Mouse (Mus musculus): ENCODE results near the gene Wnt5a. TPM values are rescaled to one million over a fixed set of nuclear protein-coding genes. Genes with fewer than 3 reads are reported as not detected.

Gene Wnt5a
- polyA plus RNA-seq, 1 experiment from 2014 or later: 34.9 TPM

- H3K36me3 ChIP-seq: peaks cover 28% of the 10 kb centered on the region
- DNase-seq (ENCODE audit: low spot score): no peak
- H3K27ac ChIP-seq: peak overlapping the region; percentile 96
- H3K9me3 ChIP-seq: no peaks in the 10 kb centered on the region
- peaks cover 37% of the 10 kb centered on the region for H3K4me1 ChIP-seq
- 1% methylated on average over 41 of the region's 41 CpGs for WGBS
- H3K27me3 ChIP-seq (ENCODE audit: insufficient read depth, poor library complexity, severe bottlenecking): peaks cover 10% of the 10 kb centered on the region; the same call in 1 of the 2 replicates
- H3K4me3 ChIP-seq: peak overlapping the region; percentile 87
These were observed 6.6 kb downstream of the Wnt5a start for GRCm38 (mm10) chr14:28511029-28511651.

GRCm38 (mm10) chr14:28512805-28513590, 8.4 kb downstream of the Wnt5a start:
- Histone ChIP-seq H3K9me3 (no peaks in the 10 kb centered on the region), H3K27me3 (ENCODE audit: insufficient read depth, poor library complexity, severe bottlenecking) (peaks cover 9% of the 10 kb centered on the region; the same call in 1 of the 2 replicates), H3K4me3 (no peak overlapping the region), H3K4me1 (peaks cover 34% of the 10 kb centered on the region), H3K36me3 (peaks cover 47% of the 10 kb centered on the region), H3K27ac (no peak overlapping the region)
- DNase-seq (ENCODE audit: low spot score): no peak
- WGBS: 86% methylated on average over 5 of the region's 5 CpGs

GRCm38 (mm10) chr14:28514171-28514570, 9.6 kb downstream of the Wnt5a start:
- Histone ChIP-seq H3K27me3 (ENCODE audit: insufficient read depth, poor library complexity, severe bottlenecking) (no peaks in the 10 kb centered on the region), H3K27ac (no peak overlapping the region), H3K9me3 (no peaks in the 10 kb centered on the region), H3K4me3 (no peak overlapping the region), H3K36me3 (peaks cover 56% of the 10 kb centered on the region), H3K4me1 (peaks cover 23% of the 10 kb centered on the region)
- 50% methylated on average over 2 of the region's 2 CpGs for WGBS
- DNase-seq (ENCODE audit: low spot score): no peak

GRCm38 (mm10) chr14:28515331-28515730, 10.8 kb downstream of the Wnt5a start:
- DNase-seq (ENCODE audit: low spot score): no peak
- H3K27me3 ChIP-seq (ENCODE audit: insufficient read depth, poor library complexity, severe bottlenecking): no peaks in the 10 kb centered on the region
- H3K4me3 ChIP-seq: no peak overlapping the region
- 69% methylated on average over 6 of the region's 6 CpGs for whole genome bisulfite sequencing
- no peak overlapping the region for H3K27ac ChIP-seq
- H3K9me3 ChIP-seq: no peaks in the 10 kb centered on the region
- peaks cover 68% of the 10 kb centered on the region for H3K36me3 ChIP-seq
- peaks cover 15% of the 10 kb centered on the region for H3K4me1 ChIP-seq

GRCm38 (mm10) chr14:28517631-28518560, 13.3 kb downstream of the Wnt5a start:
- WGBS: 70% methylated on average over 39 of the region's 39 CpGs
- DNase-seq (ENCODE audit: low spot score): no peak
- Histone ChIP-seq H3K9me3 (no peaks in the 10 kb centered on the region), H3K36me3 (peaks cover 87% of the 10 kb centered on the region), H3K27ac (no peak overlapping the region), H3K4me1 (no peaks in the 10 kb centered on the region), H3K4me3 (no peak overlapping the region), H3K27me3 (ENCODE audit: insufficient read depth, poor library complexity, severe bottlenecking) (no peaks in the 10 kb centered on the region)

GRCm38 (mm10) chr14:28521106-28521505, 16.6 kb downstream of the Wnt5a start:
- peaks cover 73% of the 10 kb centered on the region for H3K36me3 ChIP-seq
- no peaks in the 10 kb centered on the region for H3K4me1 ChIP-seq
- H3K4me3 ChIP-seq: no peak overlapping the region
- no peak for DNase-seq (ENCODE audit: low spot score)
- 81% methylated on average over 1 of the region's 1 CpGs for WGBS
- H3K27ac ChIP-seq: no peak overlapping the region
- no peaks in the 10 kb centered on the region for H3K27me3 ChIP-seq (ENCODE audit: insufficient read depth, poor library complexity, severe bottlenecking)
- no peaks in the 10 kb centered on the region for H3K9me3 ChIP-seq

- 83% methylated on average over 21 of the region's 21 CpGs for WGBS
- Histone ChIP-seq H3K4me1 (peaks cover 4% of the 10 kb centered on the region; the same call in 1 of the 2 replicates), H3K36me3 (peaks cover 58% of the 10 kb centered on the region)
These were observed 18.1 kb downstream of the Wnt5a start for GRCm38 (mm10) chr14:28522611-28523010.

GRCm38 (mm10) chr14:28525566-28525965, 21.0 kb downstream of the Wnt5a start:
- Histone ChIP-seq H3K27me3 (ENCODE audit: insufficient read depth, poor library complexity, severe bottlenecking) (no peaks in the 10 kb centered on the region), H3K9me3 (no peaks in the 10 kb centered on the region), H3K27ac (no peak overlapping the region), H3K4me3 (no peak overlapping the region), H3K4me1 (peaks cover 9% of the 10 kb centered on the region), H3K36me3 (peaks cover 31% of the 10 kb centered on the region)
- 68% methylated on average over 1 of the region's 1 CpGs for WGBS
- DNase-seq (ENCODE audit: low spot score): no peak

More at GRCm38 (mm10) chr14:28522611-28523010, 18.1 kb downstream of the Wnt5a start:
- no peaks in the 10 kb centered on the region for H3K27me3 ChIP-seq (ENCODE audit: insufficient read depth, poor library complexity, severe bottlenecking)
- no peaks in the 10 kb centered on the region for H3K9me3 ChIP-seq
- H3K4me3 ChIP-seq: no peak overlapping the region
- DNase-seq (ENCODE audit: low spot score): no peak
- no peak overlapping the region for H3K27ac ChIP-seq

- no peak for DNase-seq (ENCODE audit: low spot score)
- Histone ChIP-seq H3K4me1 (peaks cover 15% of the 10 kb centered on the region), H3K27ac (no peak overlapping the region), H3K4me3 (no peak overlapping the region), H3K36me3 (peaks cover 8% of the 10 kb centered on the region), H3K9me3 (no peaks in the 10 kb centered on the region), H3K27me3 (ENCODE audit: insufficient read depth, poor library complexity, severe bottlenecking) (no peaks in the 10 kb centered on the region)
- WGBS: 51% methylated on average over 2 of the region's 2 CpGs
These were observed 23.7 kb downstream of the Wnt5a start for GRCm38 (mm10) chr14:28528151-28528685.

GRCm38 (mm10) chr14:28531531-28531930, 27.0 kb downstream of the Wnt5a start:
- H3K4me1 ChIP-seq: peaks cover 16% of the 10 kb centered on the region
- no peak for DNase-seq (ENCODE audit: low spot score)
- H3K36me3 ChIP-seq: no peaks in the 10 kb centered on the region
- no peak overlapping the region for H3K27ac ChIP-seq
- no peak overlapping the region for H3K4me3 ChIP-seq
- H3K27me3 ChIP-seq (ENCODE audit: insufficient read depth, poor library complexity, severe bottlenecking): no peaks in the 10 kb centered on the region
- H3K9me3 ChIP-seq: no peaks in the 10 kb centered on the region
- WGBS: 50% methylated on average over 1 of the region's 1 CpGs

GRCm38 (mm10) chr14:28532943-28533342, 28.4 kb downstream of the Wnt5a start:
- no peak overlapping the region for H3K4me3 ChIP-seq
- WGBS: 64% methylated on average over 11 of the region's 11 CpGs
- peaks cover 15% of the 10 kb centered on the region for H3K4me1 ChIP-seq

GRCm38 (mm10) chr14:28533876-28534275, 29.3 kb downstream of the Wnt5a start:
- Histone ChIP-seq H3K9me3 (no peaks in the 10 kb centered on the region), H3K27me3 (ENCODE audit: insufficient read depth, poor library complexity, severe bottlenecking) (no peaks in the 10 kb centered on the region), H3K36me3 (no peaks in the 10 kb centered on the region), H3K4me1 (peaks cover 11% of the 10 kb centered on the region), H3K27ac (no peak overlapping the region), H3K4me3 (no peak overlapping the region)
- DNase-seq (ENCODE audit: low spot score): no peak
- WGBS: 81% methylated on average over 2 of the region's 2 CpGs

More at GRCm38 (mm10) chr14:28532943-28533342, 28.4 kb downstream of the Wnt5a start:
- Histone ChIP-seq H3K27me3 (ENCODE audit: insufficient read depth, poor library complexity, severe bottlenecking) (no peaks in the 10 kb centered on the region), H3K27ac (peak overlapping the region; percentile 42; the same call in 1 of the 2 replicates), H3K36me3 (no peaks in the 10 kb centered on the region), H3K9me3 (no peaks in the 10 kb centered on the region)
- no peak for DNase-seq (ENCODE audit: low spot score)
